Mouse (Mus musculus): ENCODE results near the gene Dnm3.
"Not testable (repeated sequence)": the region's sequence is repeated elsewhere in the genome, so short reads cannot be mapped to it uniquely, and the experiment has no call there.

Gene Dnm3

DNA sequence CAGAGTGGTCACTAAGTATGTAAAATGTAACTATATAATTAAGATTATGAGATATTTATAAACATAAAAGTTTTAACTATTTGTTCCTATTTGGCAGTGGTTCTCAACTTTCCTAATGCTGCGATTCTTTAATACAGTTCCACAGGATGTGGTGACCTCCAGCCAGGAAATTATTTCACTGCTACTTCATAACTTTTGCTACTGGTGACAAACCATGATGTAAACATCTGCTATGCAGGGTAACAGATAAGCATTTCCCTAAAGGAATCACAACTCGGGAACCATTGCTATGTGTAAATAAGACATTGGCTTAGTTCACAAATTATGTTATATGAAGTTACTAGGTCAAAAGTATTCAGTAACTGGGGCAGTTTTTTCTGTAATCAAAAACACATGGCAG, 48.9 kb downstream of the Dnm3 start:
- no peak for DNase-seq (ENCODE audit: low spot score)

DNA sequence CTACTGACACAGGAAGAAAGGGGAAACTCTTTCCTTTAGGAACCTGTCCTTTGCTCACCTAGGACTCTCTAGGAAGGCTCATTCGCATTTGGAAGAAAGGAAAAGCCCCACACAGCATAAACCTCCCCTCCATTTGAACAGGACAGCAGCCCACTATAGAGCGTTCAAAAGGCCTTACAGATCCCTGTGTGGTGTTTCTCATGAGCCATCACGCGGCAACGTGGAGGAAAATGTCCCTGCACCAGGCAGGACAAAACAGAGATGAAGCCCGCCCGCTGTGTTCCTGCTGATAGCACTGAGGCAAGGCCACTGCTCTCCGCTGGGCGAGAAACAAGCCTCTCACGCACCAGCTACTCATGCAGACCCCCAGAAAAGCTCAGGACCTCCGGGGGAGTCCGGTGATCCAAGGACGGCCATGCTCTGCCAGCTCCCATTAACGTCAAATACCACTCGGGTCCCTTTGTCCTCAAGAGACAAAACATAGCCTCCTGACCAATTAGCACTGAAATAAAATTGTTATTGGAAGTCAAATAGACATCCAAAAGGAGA, 51.8 kb downstream of the Dnm3 start:
- DNase-seq (ENCODE audit: low spot score): no peak

DNA sequence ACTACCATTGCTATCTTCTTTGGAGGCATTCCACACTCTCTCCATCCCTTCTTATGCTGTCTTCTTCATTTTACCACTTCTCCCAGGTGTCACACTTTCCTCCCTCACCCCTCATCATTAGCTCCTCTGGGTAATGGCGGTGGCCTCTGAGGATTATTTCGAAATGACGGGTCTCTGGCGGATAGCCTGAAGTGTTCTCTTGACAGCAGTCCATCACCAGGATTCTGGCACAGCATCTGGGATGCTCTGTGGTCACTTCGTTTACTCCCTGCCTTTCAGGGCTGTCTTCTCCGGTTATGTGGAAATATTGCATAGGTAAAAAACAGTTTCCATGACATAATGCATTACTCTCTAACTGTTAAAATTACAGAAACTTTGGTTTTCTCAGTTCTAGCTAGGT, 55.0 kb downstream of the Dnm3 start:
- DNase-seq (ENCODE audit: low spot score): no peak

DNA sequence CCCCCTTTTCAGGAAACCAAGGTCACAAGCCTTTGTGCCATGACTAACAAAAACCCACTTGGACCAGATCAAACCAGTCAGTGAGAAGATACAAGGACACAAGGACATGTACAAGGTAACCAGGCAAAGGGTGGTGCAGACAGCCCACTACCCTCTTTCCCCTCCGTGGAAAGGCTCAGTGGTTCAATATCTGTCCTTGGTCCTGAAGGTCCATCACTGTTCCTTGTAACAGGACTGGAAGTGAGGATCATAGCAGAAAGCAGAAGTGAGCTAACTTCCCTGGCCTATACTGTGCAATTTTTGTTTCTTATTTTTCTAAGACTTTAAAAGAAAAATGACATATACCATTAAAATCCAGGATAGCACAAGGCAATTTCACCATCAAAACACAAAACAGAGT, 64.0 kb downstream of the Dnm3 start:
- no peak for DNase-seq (ENCODE audit: low spot score)

DNA sequence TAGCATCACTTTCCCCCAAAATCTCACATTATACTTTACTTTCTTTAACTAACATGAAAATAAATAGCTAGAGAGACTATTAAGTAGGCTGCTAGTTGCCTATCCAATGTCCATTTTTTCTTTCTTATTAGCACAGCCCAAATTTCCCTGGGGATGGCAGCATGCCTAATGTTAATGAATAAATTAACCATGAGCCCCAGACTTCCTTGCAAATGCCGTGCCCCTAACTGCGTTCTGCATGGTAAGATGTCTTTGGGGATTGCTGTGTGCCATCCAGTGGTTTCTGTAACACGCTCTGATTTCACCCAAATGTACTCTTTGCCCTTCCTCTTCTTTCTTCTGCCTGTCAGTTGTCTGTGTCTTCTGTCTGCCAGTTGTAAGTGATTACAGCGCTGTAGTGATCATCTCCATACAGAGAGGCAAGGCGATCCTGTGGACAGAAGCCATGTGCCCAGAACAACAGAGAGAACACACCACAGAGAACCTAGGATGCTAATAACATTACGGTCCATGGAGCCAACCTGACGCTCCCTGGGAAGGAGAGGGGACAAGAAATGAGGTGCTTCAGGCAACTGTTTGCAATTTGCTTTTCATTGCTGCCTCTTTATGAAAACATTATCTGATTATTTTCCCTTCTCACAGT, 64.9 kb downstream of the Dnm3 start:
- DNase-seq (ENCODE audit: low spot score): no peak

DNA sequence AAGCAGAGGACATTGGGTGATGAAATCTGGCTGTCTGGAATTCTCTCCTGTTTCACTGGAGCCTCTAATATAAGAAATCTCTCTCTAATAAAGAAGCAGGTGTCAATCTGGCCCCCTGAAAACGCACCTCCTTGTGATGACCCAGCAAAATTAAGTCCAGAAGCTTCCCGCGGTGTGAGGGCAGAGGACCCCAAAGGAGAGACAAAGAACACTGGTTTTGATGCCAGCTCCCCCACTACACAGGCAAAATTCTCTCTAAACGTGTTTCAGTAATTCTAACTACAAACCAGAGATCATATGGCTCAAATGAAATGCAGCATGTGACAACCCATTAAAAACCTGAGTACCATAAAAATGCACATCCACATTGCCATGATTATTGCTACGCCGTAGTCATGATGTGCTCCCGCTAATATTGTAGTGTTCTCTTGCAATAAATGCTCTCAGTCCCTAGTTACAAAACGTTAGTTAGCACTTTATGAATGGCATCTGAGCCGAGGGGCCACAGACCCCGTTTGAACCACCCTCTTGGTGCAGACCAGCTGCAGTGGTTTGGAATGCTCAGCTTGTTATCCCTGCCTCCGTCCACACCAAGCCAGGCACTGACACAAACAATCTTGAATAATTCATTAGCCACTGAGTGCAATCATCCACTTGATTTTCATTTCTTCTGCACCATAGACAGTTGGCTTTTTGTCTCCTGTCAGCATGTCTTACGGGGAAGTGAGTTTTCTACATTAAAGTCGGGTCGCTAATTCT, 67.4 kb downstream of the Dnm3 start:
- no peak for DNase-seq (ENCODE audit: low spot score)

DNA sequence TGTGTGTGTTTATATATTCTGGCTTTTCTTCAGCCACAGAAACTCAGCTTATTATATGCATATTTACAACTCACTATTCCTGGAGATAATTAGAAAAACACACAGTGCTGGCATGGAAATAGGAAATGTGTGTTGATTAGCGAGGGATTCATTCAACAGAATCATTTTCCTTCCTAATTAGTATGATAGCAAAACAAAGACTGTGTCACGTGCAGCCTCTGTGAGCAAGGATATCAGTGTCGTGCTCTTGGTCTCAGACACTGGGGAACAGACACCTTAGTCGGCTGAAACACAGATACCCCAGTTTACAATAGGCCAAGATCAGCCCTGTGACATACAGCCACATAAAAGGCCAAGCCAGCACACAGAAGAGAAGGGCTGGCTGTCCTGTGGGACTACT, 83.3 kb downstream of the Dnm3 start:
- no peak for DNase-seq (ENCODE audit: low spot score)

DNA sequence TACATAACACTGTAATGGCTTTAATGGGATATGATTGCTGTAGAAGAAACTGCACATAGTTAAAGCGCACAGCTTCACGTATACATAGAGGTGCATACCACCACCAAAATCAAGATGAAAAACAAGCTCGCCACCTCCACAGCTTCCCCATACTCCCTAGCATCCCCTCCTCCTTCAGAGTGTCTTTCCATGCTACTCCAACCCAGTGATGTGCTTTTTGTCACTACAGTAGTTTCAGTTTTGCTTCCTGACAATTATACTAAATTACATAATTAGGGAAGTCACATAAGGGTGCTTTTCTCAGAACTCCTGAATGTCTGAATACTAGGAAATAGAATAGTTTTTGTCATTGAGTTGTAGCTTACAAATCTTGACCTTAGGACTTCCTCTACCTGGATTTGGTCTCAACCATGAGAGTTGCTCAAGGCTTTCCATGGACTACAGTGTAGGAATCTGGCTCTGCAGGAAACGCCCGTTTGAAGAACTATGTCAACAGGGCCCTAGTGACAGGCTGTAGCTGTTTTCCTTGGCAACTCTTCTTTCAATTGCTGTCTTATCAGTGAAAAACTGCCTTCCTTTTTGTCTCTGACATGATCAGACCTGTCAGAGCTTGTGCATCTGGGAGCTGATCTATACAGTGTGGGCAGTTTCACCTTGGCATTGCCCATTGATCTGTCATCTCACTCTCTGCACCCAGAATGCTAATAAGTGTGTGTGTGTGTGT, 89.2 kb downstream of the Dnm3 start:
- peak; percentile 66 for DNase-seq (ENCODE audit: low spot score)

DNA sequence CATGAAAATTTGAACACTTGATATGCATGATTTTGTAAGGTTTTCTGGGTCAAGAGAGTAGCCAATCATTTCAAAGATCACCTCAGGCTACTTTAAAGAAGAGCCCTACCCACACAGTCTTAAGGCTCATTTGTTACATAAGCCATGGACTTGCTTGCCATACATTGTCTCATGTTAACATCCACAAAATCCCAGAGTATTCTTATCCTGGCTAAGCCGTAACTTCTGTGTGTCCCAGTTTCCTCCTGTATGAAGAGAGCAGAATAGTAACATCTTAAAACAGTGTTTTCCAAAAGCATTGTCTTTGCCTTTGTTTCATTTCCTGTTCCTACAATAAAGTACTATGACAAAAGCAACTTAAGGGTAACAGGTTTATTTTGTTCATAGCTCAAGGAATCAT, 104.8 kb downstream of the Dnm3 start:
- not testable (repeated sequence) for DNase-seq (ENCODE audit: low spot score)

DNA sequence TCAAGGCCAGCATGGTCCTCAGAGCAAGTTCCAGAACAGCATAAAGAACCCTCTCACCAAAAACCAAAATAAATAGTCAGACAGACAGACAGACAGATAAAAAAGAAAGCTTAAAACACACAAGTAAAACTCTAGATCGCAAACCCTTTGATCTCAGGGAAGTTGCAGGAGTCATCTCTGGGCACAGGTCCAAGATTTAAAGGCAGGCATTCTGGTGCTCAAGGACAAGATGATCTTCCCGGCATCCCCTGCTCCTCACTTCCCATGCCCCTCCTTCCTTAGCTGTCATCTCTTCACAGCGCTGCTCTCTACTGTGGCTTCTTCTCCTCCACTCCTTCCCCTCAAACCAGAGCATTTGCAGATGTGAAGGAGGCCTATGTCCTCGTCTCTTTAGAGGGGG, 108.1 kb downstream of the Dnm3 start:
- DNase-seq (ENCODE audit: low spot score): no peak

DNA sequence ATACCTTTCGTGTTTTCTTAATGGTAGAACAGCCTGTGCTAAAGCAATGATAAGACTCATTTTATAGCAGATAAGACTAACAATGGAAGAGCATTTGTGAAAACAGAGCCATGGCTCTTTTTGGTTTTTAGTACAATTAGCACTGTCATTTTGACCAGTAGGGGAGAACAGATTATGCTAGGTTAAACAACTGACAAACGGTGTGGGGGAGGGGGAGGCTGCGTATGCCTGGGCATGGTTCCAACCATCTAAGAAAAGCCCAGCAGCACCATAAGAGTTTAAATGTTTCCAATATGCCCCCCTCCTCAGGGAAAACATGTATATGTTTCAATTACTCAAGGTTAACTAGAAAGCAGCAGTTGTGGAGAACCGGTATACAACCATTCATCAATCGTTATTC, 115.9 kb downstream of the Dnm3 start:
- no peak for DNase-seq (ENCODE audit: low spot score)

DNA sequence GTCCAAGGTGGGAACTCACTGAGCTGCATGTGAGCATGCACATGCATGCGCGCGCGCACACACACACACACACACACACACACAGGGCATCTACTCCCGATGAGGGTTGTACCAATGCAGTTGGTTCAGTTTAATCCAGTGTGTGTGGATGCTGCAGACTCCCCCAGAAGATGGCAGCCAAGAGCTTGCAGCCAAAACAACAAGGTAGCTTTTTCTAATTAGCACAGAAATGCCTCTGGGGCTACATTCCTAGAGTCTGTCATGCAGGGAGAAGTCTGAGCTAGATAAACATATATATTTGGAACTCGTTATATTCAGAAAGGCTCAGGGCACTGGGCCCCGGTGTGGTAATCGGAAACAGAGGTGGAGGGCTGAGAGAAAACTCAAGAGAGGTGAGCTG, 118.6 kb downstream of the Dnm3 start:
- DNase-seq (ENCODE audit: low spot score): peak; percentile 43

DNA sequence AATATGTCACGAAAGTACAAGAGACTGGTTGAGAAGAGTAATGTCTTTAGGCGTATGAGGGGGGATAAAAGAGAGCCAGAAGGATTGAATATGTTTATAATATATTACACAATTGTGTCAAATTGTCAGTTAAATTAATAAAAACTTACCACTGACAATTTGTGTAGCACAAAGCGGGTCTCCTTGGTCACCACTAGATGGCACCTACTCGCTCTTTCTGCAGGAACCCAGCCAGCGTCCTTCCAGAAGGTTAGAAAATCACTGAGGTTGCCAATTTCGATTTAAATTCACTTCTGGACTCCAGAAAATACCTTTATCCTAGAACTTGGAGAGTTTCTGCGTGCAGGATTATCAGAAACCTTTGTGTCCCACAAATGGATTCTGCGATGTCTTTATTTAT, 119.8 kb downstream of the Dnm3 start:
- peak; percentile 32 for DNase-seq (ENCODE audit: low spot score)

DNA sequence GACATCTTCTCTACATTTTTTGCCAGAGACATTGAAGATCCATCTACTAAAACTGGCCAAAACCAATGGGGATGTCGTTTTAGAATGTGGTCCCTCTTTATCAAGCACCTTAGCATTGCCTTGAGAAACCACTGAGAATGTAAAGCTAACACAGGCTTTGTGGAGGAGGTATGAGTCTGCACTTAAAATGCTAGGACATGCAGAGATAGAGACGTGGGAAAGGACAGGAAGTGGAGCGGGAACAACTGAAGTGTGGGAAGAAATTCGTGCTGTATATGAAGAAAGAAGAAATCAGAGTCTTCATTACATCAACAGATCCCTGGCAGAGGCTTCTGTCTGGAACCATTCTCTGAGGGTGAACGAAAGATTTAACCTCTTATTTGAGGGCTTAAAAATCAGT, 121.4 kb downstream of the Dnm3 start:
- no peak for DNase-seq (ENCODE audit: low spot score)

DNA sequence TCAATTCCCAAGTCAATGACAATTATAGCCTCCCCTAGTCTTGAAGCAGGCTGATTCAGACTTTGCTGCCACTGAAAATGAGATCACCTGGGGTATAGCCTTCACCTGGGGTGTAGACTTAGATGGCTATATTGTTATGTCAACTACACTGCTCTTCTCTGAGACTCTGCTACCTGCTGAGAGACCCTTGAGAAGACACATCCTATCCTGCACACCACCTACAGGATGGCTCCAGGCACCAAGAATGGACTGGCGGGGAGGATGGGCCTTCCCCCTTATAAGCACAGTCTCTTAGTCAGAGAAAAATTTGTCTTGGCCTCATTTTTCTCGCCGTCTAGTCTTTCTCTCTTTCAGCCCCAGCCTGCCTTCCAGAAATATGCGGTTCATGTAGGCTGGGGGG, 123.1 kb downstream of the Dnm3 start:
- DNase-seq (ENCODE audit: low spot score): no peak

DNA sequence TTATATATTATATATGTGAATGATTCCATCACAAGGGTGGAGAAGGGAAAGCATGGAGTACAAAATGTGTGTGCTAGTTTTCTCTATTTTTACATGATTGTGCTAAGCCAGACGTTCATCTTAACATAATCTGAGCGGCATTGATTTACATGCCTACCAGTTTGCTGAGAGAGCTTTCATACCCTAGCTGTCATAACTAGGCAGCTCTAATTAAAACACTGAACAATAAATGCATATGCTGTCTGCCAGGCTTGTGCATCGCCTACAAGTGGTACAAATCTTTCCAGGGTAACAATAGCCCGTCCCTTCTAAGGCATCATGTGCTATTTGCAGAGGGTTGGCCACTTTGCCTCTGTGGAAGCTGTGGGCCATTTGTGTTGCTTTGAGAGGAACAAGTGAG, 124.0 kb downstream of the Dnm3 start:
- no peak for DNase-seq (ENCODE audit: low spot score)

DNA sequence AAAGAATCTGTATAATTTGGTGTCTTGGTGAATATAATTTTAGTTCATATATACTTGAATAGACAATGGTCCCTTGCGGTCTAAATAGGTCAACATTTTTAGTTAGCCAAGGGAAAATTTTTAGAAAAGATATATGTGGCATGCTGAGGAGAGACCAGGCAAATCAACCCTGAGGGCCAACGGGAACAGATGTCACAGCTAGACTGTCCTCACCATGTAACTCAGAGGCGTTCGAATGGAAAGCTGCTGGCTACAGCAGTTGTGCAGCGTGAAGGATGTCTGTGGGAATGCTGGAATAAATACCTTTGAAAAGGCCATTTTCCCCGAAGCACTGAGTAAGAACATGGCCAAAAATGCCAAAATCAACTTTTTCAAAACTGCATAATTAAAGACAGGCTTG, 128.5 kb downstream of the Dnm3 start:
- DNase-seq (ENCODE audit: low spot score): no peak

DNA sequence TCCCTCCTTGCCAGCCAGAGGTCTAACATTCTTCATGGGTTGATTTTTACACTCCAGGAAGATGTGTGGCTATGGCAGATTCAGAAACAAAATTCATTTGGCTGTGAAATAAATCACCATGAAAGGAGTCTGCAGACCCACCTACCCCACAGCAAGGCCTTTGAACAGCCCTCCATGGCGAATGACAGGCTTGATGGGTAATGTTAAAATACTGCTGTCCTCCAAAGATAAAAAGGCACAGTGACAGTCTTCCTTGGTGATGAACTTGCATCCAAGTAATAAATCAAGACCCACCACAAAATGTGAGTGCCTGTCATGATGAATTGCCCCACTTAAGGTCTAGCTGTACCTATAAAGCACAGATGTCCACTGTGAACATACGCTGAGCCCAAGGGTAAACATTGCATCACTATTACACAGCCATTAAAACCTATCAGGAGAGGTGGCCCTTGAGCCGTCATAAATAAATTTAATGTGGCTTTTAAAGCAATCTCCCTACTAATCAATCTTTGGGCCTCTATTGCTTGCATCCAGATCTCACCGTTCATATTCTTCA, 131.3 kb downstream of the Dnm3 start:
- DNase-seq (ENCODE audit: low spot score): no peak

DNA sequence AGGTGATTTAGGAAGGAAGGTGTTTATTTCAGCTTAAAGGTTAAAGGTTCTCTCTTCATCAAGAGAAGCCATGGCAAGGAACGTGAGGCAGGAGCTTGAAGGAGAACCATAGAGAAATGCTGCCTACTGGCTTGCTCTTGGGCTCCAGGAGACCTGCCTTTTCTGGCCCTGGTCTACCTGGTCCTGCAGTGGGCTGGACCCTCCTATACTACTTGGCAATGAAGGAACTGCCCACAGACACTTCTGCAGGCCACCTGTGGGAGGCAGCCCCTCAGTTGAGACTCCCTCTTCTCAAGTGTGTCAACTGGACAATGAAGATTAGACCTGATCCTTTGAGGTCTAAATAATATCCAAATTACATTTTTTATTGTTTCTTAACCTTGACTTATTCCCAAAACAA, 140.7 kb downstream of the Dnm3 start:
- DNase-seq (ENCODE audit: low spot score): no peak

DNA sequence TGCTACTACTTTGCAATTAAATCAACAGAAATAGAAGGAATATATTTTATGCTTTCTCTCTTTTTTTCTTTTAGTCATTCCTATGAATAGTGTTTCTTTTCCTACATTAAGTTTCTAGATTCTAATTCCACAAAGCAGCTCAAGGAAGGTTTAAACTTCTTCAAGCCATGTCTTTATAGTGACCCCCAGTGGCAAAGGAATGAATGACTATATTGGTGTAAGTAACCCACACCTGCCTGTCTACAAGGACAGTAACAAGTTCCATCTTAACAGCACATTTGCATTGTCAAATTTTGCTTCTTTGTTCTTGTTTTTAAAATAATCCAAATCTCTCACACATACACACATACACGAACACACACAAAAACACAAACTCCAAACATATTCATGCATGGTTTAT, 141.2 kb downstream of the Dnm3 start:
- DNase-seq (ENCODE audit: low spot score): no peak

DNA sequence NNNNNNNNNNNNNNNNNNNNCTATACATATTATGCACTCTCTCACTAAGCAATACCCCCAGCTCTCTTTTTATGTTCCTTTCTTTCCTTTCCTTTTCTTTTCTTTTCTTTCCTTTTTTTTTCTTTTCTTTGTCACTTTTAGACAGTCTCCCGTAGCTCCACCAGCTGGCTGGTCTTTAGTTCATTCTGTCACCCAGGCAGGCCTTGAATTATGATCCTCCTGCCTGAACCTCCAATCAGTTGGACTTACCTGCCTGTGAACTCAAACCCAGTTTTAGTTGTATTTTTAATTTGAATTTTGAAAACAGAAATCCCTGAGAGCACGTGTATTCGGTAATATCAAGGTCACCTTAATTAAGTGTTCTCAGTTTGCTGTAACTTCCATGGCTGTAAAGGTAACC, 141.6 kb downstream of the Dnm3 start:
- DNase-seq (ENCODE audit: low spot score): no peak

DNA sequence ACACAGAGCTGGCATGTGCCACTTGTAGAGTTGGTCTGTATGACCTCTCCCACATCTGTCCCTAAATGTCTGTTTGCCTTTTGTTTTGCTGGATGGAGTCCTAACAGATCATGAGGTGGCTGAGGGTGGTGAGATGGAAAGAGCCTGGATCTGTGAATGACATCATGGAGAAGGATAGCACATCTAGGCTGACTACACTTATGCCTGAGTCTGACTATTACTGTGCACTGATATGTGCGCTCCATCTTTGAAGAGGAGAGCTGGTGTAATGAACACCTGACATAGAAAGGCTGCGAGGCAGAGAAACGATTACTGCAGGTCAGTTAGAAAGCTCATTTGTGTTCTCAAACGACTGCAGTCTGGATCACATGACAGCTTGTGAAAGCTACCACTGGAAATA, 149.2 kb downstream of the Dnm3 start:
- no peak for DNase-seq (ENCODE audit: low spot score)

DNA sequence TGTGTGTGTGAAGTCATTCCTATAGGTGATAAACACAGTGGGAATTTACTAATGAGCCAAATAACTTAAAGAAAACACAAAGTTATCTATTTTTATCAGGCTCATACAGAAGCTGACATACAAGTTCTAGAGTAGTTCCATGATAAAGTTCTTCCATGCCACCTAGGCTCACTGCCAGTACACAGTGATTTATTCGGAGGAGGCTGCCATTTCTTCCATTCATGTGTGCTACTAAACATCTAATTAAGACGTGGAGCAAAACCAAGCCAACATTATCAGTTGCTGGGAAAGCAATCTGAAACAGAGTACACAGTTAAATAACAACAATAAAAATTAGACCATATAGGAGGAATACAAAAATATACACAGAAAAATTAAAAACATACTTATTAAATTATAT, 150.2 kb downstream of the Dnm3 start:
- no peak for DNase-seq (ENCODE audit: low spot score)

Measured in urinary bladder, postnatal 14 days (tissue).